Mouse (Mus musculus) kidney, adult 2 months (tissue): ENCODE measurements around the gene Ifitm10.

ENCODE experiments used
- CTCF ChIP-seq: fragments of 200-500 bp; conservative IDR thresholded peaks from 2 replicates; pipeline ENCODE4 v1.5.1; 2011; ENCODE audit warnings: low read depth, mild to moderate bottlenecking, control low read depth, low read length, moderate library complexity, mixed read lengths; ENCODE audit not compliant: insufficient read depth, insufficient read length
- POLR2A ChIP-seq: fragments of 200-500 bp; IDR thresholded peaks from one replicate; pipeline ENCODE4 v1.6.1; 2011; ENCODE audit warnings: low read depth, low read length, control low read depth

GRCm38 (mm10) chr7:142391609-142392008 lies 18.1 kb upstream of the Ifitm10 start:
- TF ChIP-seq POLR2A = no peak
- no peak for TF ChIP-seq CTCF
